Mouse (Mus musculus) B cell, adult 2 months (primary cell): ENCODE measurements at regions not wholly inside any gene's neighbourhood (a gene's known extent, or its start where the extent isn't known, plus 50 kb on each side); places are given as distances from the start of the nearest gene placed in this dataset.

Experiments used
- DNase-seq, 2 experiments: peaks; one replicate each; pipeline ENCODE4 v3.0.0; 2022

DNA sequence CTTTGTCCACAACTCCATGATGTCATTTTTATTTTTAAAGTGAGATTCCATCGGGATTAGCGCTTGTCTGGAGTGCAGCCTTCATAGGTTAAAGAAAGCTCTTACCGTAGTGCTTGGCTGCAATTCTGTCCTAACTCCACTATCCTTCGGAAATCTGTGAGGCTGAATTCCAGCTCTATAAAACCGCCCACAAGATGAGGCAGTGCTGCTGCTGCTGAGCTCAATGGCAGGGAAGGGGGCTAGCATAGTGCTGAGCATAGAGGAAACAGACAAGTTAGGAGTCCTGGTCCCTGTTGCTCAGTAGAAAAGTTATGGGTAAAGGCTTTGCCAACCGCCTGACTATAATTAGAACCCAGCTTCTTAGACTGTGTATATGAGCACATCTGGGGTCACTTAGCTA lies 163.5 kb downstream of the Maf start:
- DNase-seq: no peak

DNA sequence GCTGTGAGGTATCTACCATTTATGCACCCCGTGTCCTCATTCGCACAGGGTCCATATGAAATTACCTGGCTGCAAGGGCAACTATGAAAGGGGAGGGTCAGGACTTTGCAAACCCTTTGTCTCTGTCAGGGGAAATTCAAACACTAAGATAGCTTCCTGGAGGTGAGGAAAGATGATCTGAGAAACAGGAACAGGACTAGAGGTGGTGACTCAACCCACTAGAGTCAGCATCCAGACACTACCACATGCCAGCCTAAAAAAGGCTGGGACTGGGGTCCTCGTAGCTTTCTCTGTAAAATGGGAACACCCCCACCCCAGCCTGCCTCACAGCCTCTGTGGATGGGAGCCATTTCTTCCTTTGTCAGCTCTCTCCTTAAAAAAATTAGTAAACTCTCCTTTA lies 164.7 kb downstream of the Maf start:
- DNase-seq: no peak

DNA sequence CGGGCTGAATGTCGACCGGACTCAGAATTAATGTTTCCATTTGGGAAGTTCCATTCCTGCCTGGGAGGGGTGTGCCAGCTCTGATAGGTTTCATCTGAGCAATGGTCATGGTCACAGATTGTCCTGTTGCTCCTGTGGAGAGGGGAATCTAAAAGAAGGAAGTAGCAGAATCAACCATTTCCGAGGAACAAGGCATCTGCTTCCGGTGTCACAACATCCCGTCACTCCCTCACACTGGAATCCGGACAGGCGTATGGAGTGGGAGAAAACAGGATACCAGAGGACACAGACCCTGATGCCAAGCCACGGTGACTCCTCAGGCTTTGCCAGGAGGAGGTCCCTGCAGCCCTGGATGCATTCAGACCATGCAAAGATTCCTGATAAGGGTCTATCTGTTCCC lies 168.0 kb downstream of the Maf start:
- no peak for DNase-seq

DNA sequence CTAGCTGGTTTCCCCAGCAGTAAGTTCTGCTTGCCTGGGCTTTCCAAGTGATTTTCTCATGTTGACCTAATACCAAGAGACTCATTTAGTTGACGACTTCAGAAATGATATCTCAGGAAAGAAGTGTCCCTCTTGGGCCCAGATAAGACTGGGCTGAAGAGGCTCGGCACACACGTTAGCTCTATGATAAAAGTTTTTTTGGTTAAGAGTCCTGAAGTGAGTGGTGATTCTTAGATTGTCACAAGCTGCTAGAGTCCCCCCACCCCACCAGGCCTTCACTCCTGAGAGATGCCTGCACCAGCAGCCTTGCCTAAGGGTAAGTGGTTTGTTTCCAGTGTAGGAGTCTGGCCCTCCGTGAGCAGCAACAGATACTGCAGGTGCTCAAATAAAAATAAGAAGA lies 169.4 kb downstream of the Maf start:
- DNase-seq: no peak

DNA sequence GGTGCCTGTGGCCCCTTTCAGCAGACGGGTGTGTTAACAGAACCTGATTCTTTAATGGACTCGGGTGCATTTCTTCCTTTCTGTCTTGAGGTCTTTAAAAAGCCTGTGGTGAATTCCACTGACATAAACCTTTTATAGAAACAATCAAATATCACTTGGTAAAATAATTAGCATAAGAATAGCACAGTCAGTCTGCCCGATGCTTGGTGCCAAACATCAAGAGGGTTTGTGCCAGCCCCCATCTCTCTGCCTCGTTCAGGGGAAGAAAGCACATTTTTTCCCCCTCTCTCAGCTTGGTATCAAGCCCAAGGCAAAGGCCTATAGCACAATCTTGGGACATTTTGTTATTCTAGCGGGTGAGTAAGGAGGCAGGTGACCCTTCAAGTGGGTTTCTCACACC lies 169.8 kb downstream of the Maf start:
- no peak for DNase-seq

DNA sequence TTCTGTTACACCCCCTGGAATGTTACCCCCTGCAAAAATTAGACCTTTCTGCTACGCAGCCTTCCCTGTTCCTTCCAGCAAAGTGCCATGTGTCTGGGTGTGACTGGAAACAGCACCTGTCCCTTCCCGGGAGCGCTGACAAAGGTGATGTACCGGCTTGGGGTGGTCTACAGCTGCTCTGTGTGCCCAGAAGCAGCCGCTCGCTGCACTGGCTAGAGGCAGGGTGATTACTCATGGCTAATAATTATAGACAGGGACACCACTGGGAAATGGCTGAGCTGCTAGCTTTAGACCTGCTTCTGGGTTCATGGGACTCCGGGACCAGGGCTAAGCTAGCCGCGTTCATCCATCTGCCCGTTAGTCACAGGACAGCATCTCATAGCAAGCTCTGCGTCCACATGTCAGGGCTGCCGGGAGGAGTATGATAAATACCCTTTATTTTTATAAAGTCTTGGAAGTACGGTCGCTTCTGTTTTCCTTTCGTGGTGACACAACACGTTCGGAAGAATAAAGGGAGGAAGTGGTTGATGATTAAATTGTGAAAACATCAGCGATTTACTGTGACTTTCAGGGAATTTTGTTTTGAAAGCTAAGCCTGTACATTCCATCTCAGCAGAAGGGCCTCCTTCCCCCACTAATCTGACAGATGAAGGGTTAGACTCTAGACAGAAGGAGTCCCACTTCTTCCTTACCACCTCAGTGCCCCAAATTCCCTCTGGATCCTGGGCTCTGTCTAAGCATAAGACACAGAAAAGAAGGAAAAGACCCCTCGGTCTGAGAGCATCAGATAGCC lies 170.8 kb downstream of the Maf start:
- no peak for DNase-seq

DNA sequence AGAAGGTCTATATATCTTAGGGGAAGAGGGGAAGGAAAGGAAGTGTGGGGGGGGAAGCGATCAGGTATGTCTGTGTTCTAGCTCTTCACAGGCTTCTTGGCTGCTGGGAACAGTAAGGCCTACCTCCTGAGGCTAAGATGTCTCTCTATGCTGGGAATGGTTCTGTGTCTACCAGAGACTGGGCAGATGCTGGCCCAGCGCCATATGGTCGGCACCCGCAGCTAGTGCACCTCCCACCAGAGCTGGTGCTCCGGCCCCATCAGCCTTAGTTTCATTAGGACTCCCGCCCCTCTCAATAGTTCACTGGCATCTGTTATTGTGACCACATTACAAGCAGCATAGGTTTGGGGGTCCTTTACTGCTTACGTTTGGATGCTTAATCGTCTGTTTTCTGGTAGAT lies 171.6 kb downstream of the Maf start:
- DNase-seq: no peak

DNA sequence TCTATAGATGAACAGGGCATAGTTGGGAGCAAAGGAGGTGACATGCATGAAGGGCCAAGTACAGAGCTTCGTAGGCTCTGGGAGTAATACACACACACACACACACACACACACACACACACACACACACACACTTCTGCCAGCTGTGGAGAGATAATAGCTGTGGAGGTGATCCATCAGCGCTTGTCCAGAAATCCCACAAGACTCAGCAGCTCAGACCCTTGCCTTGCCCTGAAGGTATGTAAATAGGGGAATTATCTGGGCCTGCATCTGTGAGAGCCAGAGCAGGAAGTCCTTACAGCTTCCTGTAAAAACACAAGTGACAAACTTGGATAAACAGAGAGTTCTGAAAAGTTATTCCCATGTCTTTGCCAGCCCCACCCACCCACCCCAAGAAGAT lies 173.6 kb downstream of the Maf start:
- DNase-seq: no peak

DNA sequence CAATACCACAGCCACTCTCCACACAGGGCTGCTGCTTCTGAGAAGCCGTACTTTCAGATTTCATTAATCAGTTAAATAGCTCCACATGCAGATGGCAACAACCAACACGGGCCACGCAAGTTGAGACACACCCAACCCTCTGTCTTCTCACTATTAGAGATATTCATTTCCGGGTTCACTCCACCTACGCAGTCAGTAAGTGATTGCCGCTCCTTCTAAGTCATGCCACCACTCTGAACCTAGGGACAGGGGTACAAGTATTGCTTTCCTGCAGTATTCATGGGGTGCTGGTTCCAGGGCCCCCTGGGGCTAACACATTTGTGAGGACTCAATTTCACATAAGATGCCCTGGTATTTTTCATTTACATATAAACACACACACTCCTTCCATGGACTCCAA lies 176.3 kb downstream of the Maf start:
- DNase-seq: no peak

DNA sequence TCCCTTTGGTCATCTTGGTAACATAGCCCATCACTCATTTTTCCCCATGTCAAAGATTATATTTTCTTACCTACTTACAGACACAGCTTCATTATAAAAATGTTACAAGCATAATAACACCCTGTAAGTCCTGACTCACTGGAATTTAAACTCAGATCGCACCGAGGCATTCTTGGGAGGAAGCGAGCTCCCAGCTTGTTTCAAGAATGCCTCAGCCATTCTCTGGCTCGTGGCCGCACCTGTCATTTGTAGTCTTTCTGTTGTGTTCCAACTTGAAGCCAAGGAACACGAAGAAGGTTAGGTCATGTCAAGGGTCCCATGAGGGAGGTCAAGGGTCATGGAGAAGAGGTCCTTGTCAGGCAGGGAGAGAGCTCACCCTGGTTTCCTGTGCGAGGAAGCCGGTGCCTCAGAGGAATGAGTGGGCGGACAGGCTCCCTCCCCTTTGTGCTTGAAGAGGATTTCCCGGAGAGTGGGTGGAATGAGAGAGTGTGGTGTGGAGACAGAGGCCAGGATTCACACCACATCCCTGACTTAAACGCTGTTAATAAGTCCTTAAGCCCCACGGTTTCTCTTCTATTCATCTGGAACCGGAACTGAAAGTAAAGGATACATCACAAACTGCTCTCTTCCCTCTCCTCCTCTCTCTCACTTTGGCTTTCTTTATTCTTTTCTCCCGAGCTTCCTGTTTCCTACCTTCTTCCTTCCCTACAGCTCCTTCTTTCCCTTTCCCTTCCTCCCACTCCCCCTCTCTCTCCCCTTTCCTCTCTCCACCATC lies 177.8 kb downstream of the Maf start:
- DNase-seq: no peak

DNA sequence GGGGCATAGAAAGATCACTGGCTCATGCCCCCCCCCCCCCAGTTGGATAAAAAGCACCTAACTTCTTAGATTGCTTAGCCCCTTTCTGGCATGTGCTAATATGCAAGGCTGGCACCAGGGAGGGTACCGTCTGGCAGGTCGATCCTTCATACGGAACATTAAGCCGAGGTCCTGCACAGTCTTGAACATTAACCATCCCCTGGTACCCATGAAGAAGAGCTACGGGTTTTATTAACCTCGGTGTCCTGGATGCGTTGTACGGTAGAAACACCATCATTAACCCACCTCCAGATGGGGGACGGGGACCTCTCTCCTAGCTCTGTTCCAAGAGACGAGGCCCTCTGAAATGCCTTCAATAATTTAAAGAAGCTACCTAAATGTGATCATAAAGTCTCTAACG lies 178.7 kb downstream of the Maf start:
- no peak for DNase-seq

DNA sequence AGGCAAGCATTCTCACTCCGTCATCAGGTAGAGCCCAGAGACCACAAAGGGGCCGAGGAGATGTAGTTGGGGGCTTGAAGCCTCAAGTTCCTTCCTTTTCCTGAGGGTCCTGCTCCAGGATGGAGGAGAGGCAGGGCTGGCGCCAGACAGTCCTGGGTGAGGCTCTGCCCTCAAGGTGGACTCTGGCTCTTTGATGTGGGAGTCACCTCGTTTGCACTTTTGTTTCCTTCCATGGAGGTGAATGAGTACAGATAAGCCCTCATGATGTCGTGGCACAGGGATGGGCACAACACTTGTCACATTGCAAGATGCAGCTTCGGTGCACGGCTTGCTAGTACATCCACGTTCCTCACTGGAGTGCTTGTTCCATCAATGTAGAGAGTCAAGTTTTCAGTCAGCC lies 182.4 kb downstream of the Maf start:
- DNase-seq: no peak

DNA sequence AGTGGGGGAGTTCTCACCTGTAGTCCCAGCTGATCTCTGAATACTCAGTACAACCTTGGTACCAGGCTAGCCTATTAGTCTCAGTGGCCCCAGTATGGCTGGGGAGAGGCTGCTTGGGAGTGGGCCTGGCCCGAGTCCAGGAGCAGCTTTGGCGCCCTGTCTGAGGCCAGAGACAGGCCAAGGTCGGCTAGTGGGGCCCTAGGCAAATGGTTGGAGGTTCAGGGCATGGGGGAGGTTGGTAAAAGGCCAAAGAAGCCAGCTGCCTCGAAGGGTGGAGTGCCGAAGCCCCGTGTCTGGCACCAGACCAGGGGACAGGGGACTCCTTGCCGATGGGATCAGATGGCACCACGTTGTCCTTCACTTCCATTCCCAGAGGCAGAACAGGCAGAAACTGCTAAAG lies 182.9 kb downstream of the Maf start:
- DNase-seq: no peak

DNA sequence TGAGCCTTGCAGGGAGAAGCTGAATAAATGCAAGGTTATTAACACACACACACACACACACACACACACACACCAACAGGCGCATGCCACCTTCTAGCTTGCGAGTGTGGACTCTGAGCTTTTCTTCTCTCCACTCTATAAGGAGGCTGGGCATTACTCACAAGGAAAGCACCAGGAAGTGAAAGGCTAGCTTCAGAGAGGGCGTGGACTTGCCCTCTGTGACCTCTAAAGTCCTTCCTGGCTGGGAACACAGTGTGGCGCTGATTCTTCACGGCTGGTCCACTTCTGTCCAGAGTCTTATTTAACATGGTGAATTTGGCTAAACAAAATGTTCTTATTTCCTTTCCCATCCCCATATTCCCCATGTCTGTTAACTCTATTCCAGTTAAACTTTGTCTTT lies 185.1 kb downstream of the Maf start:
- no peak for DNase-seq

DNA sequence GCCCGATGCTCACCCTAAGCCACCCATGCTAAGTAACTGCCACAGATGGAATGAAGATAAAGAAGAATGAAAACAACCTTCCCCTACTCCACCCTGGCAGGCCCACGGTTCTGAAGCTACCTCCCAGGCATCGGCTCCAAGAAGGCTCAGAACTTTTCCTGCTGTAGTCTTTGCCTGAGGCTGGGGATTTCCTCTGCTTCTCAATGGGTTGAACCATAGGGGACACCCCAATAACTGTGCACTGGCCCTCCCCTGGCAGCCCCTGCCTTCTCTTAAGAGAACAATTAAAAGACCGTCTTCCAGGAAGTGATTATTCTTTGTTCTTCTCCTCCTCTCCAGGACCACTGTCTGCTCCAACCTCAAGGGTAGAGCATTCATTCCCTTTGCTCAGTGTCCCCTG lies 191.9 kb downstream of the Maf start:
- DNase-seq: no peak

DNA sequence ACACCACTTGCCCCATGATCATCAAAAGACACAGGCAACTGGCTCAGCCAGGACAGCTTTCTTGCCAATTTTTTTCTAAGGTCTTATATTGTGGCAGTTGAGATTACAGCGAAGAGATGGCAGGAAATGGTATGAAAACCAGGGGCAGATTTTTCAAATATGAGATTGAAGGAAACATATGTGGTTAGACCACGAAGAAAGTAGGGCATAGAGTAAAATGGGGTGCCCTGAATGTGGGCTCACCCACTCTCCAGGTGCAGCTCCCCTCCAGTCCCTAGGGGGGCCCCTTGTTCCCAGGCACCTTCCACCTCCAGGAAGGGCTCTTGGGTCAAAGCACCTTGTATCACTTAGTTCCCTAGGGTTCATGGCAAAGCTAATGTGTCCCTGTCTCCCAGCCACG lies 193.1 kb downstream of the Maf start:
- DNase-seq: no peak

DNA sequence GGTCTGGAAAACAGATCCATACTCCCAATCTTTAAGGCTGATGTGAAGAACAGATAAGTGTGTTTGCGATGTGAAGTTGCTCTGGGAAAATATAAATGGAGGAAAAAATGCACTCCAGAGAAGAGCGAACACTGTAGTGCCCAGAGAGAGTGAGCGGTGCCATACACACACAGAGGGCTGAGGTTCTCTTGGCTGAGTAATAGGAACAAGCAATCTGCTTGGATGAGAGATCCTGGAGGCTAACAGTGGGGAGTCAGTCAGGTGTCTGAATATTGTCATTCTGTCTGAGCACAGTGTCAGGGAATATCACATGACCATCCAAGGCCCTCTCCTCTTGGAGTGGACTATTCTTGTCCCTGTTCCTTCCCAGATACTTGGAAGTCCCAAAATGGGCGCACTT lies 200.4 kb downstream of the Maf start:
- DNase-seq: no peak

DNA sequence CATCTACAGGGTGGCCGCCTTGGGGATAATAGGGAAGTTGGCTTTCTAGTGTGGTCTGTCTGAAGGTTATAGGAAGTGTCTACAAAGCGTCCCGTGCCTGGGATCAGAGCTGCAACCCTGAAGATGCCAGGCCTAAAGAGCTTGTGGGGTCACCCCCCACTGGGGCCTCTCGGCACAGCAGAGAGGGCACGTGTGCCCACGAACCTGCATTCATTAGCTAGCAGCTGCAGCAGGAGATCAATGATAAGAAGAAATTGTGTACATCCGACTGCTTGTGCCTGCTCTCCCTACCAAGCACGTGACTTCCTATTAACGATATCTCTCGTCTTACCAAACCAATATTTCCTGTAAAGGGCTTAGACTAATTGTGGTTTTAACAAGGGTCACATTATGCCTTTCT lies 200.9 kb downstream of the Maf start:
- DNase-seq: peak; percentile 2 to 4

DNA sequence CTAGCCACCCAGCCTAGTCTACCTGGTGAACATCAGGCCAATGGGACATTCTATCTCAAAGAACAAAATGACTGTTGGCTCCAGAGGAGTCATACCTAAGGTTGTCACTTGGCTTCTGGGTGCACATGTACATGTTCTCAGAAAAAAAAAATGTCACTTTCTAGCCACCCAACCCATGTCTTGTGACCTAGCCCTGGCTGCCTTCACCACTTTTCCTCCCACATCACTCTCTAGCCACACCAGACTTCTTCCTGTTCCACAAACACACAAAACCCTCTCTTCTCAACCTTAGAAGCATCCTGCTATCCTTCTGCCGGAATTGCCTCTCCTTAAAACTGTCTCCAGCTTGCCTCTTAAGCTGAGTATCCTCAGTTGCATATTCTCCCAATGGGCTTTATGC lies 211.6 kb downstream of the Maf start:
- DNase-seq: no peak

DNA sequence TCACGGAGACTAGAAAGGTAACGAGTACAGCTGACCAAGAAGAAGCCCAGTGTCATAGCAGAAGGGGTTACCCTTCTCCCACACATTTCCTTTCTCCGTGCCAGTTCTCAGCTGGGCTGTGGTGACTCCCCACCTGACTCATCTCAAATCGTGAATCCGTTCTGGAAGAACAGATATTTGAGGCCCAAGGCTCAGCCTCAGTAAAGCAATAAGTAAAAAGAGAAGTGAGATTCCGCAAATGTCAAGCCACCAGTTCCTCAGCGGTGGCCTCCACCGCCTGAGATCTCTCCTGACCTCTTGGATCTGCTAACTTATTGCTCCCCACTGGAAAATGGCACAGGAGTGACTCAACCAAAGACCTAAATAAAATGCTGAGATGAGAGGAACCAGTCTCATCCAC lies 213.2 kb downstream of the Maf start:
- no peak for DNase-seq

DNA sequence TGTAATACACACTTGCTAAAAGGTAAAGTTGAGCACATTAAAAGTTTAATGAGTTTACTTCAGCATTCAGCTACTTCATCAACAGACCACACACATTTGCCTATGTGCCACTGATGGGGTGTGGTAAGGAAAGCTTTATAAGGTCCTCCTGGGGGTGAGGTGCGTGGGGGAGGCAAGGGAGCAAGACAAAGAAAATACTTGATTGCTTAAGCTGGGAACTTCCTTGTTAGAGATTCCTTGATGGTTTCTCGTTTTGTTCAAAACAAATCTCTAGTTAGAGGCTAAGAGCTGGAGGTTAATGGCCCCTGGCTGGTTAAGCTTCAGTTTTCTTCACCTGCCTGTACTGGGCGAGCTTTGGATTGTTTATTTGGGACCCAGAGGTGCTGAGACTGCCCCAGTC lies 220.7 kb downstream of the Maf start:
- DNase-seq: no peak

DNA sequence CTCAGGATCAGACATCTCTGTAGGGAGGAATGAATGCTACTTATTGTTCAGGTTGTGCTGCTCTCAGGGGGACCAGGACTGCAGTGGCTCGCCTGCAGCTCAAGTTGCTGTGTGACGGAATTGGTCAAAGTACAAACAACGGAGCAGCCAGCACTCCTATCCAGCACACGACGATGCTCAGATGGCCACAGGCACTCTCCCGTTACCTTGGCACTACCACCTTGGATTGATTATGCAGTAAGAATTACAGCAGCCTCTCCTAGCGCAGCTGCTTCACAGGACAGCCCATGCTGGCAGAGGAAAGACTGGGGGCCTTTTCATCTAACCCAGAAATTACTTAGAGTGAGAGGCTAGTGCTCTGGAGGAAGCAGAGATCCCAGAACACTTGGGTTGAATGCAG lies 226.5 kb downstream of the Maf start:
- no peak for DNase-seq

DNA sequence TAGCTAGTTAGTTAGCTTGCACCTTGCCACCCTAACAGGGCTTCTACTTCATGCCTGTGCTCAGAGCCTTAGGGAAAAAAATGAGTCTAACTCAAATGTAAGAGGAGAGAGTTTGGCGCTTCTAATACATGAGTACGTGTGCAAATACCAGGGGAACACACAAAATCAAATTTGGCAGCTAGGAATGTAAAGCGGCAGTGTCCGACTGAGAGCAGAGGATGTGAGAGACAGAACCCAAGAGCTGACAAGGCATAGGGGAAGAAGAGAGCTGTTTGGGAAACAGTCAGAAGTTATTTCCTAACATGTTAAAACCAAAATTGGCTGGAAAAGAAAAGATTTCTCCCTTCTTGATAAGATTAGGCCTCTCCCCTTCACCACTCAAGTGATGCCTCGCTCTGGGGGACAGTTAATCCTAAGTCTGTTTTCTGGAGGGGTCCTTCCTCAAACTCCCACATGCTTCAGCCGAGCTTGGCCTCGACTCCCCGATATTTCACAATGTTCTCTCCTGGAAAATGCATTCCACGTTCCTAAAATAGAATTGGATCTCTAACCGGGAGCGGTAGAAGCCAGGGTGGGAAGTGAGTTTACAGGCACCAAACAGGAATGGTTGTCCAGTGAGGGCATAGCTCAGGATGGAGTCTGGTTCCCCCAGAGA lies 229.1 kb downstream of the Maf start:
- DNase-seq: no peak

DNA sequence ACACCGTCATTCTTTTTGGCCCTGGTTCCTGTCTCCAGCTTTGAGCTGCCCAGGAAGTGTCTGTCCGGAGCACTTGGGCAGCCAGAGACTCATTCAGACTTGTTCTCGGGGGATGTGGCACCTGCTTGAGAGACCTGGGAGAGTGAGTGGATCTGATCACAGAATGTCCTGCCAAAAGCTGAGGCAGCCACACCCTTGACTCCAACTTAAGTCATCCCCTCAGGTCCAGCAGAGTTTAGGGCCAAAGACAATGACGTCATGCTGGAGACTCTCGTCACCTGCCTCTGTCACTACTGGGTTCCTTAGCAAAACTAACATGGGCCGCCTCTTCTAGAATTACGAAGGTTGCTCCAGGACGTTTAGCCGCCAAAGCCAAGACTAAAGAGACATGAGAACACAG lies 231.5 kb downstream of the Maf start:
- DNase-seq: no peak
